Mouse (Mus musculus): Measurements from ENCODE around the gene Egln2. TPM values are rescaled to one million over a fixed set of nuclear protein-coding genes. Genes with fewer than 3 reads are reported as not detected.

Gene Egln2
- polyA plus RNA-seq, 1 experiment from 2014 or later, result 32.9 TPM

- no peak for DNase-seq
- 57% methylated on average over 11 of the region's 11 CpGs for WGBS (ENCODE audit: insufficient replicate concordance)
- Histone ChIP-seq H3K9me3 (ENCODE audit: low read length) (no peaks in the 10 kb centered on the region), H3K9ac (replicated peaks) (peak overlapping the region; percentile 82), H3K4me3 (ENCODE audit: low read depth, low read length) (peak overlapping the region; percentile 68), H3K4me2 (ENCODE audit: low read depth, low read length) (peak overlapping the region; percentile 61), H3K4me1 (ENCODE audit: insufficient read depth) (peaks cover 43% of the 10 kb centered on the region), H3K27me3 (ENCODE audit: insufficient read depth, low read length) (no peaks in the 10 kb centered on the region), H3K36me3 (replicated peaks; ENCODE audit: insufficient read depth, low read length) (peaks cover 16% of the 10 kb centered on the region), H3K27ac (ENCODE audit: low read depth) (peak overlapping the region; percentile 97)
- TF ChIP-seq EP300 (IDR thresholded peaks at IDR 0.05; ENCODE audit: low read depth), result no peak
- no peak for TF ChIP-seq CTCF (IDR thresholded peaks at IDR 0.05; ENCODE audit: low read depth)
- no peak for ATAC-seq
Observed at GRCm38 (mm10) chr7:27167475-27168094, 983 bp upstream of the Egln2 start.

- DNase-seq, result peak; percentile 91
- Histone ChIP-seq H3K27ac (ENCODE audit: low read depth) (peak overlapping the region; percentile 97), H3K9ac (replicated peaks) (peak overlapping the region; percentile 82), H3K4me1 (ENCODE audit: insufficient read depth) (peaks cover 47% of the 10 kb centered on the region), H3K4me3 (ENCODE audit: low read depth, low read length) (peak overlapping the region; percentile 68), H3K36me3 (replicated peaks; ENCODE audit: insufficient read depth, low read length) (peaks cover 13% of the 10 kb centered on the region), H3K9me3 (ENCODE audit: low read length) (no peaks in the 10 kb centered on the region), H3K27me3 (ENCODE audit: insufficient read depth, low read length) (no peaks in the 10 kb centered on the region), H3K4me2 (ENCODE audit: low read depth, low read length) (peak overlapping the region; percentile 61)
- TF ChIP-seq CTCF (IDR thresholded peaks at IDR 0.05; ENCODE audit: low read depth) (no peak), EP300 (IDR thresholded peaks at IDR 0.05; ENCODE audit: low read depth) (no peak)
- WGBS (ENCODE audit: insufficient replicate concordance), result 0% methylated on average over 19 of the region's 43 CpGs
- peak; percentile 76 for ATAC-seq
Observed at GRCm38 (mm10) chr7:27166229-27166613, 381 bp downstream of the Egln2 start.

GRCm38 (mm10) chr7:27165696-27166095 is 906 bp downstream of the Egln2 start:
- Histone ChIP-seq H3K27ac (ENCODE audit: low read depth) (peak overlapping the region; percentile 97), H3K9ac (replicated peaks) (peak overlapping the region; percentile 82), H3K4me1 (ENCODE audit: insufficient read depth) (peaks cover 52% of the 10 kb centered on the region), H3K4me2 (ENCODE audit: low read depth, low read length) (peak overlapping the region; percentile 61), H3K9me3 (ENCODE audit: low read length) (no peaks in the 10 kb centered on the region), H3K4me3 (ENCODE audit: low read depth, low read length) (peak overlapping the region; percentile 68), H3K36me3 (replicated peaks; ENCODE audit: insufficient read depth, low read length) (peaks cover 14% of the 10 kb centered on the region), H3K27me3 (ENCODE audit: insufficient read depth, low read length) (no peaks in the 10 kb centered on the region)
- no peak for DNase-seq
- no peak for TF ChIP-seq EP300 (IDR thresholded peaks at IDR 0.05; ENCODE audit: low read depth)
- no peak for TF ChIP-seq CTCF (IDR thresholded peaks at IDR 0.05; ENCODE audit: low read depth)
- no peak for ATAC-seq
- WGBS (ENCODE audit: insufficient replicate concordance), result 4% methylated on average over 8 of the region's 8 CpGs

GRCm38 (mm10) chr7:27165007-27165655 is 1.5 kb downstream of the Egln2 start:
- peak overlapping the region; percentile 82 for H3K9ac ChIP-seq (replicated peaks)
- peaks cover 18% of the 10 kb centered on the region for H3K36me3 ChIP-seq (replicated peaks; ENCODE audit: insufficient read depth, low read length)
- H3K4me3 ChIP-seq (ENCODE audit: low read depth, low read length), result peak overlapping the region; percentile 68
- TF ChIP-seq CTCF (IDR thresholded peaks at IDR 0.05; ENCODE audit: low read depth) (no peak), EP300 (IDR thresholded peaks at IDR 0.05; ENCODE audit: low read depth) (no peak)
- peak overlapping the region; percentile 97 for H3K27ac ChIP-seq (ENCODE audit: low read depth)
- no peaks in the 10 kb centered on the region for H3K9me3 ChIP-seq (ENCODE audit: low read length)
- 78% methylated on average over 22 of the region's 23 CpGs for WGBS (ENCODE audit: insufficient replicate concordance)
- no peak for ATAC-seq
- H3K4me1 ChIP-seq (ENCODE audit: insufficient read depth), result peaks cover 56% of the 10 kb centered on the region
- H3K27me3 ChIP-seq (ENCODE audit: insufficient read depth, low read length), result no peaks in the 10 kb centered on the region
- peak overlapping the region; percentile 61 for H3K4me2 ChIP-seq (ENCODE audit: low read depth, low read length)
- peak; percentile 50 for DNase-seq

GRCm38 (mm10) chr7:27164112-27164947 is 2.3 kb downstream of the Egln2 start:
- 0 out of 2 replicates have a peak overlapping the region, but pooled peaks have one; percentile 97 for H3K27ac ChIP-seq (ENCODE audit: low read depth)

DNA sequence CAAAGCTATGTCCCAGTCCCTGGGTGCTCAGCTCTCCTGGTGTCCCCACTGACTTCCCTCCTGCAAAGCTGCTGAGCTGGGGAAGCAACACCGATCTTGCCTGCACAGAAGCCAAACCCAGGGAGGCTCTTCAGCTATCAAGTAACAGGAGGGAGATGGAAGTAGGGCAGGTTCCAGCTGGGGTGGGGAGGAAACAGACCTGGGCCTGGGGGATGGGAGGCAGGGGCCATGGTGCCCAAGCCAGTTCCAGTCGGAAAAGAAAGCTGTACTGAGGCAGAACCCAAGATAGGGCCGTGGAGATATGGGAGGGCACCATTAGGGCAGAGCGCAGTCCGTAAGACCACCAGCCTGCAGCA is 3.2 kb downstream of the Egln2 start:
- peak overlapping the region; percentile 61 for H3K4me2 ChIP-seq (ENCODE audit: low read depth, low read length)
- no peak for DNase-seq

More at GRCm38 (mm10) chr7:27164112-27164947, 2.3 kb downstream of the Egln2 start:
- Histone ChIP-seq H3K36me3 (replicated peaks; ENCODE audit: insufficient read depth, low read length) (peaks cover 26% of the 10 kb centered on the region), H3K27me3 (ENCODE audit: insufficient read depth, low read length) (no peaks in the 10 kb centered on the region), H3K9me3 (ENCODE audit: low read length) (no peaks in the 10 kb centered on the region), H3K4me1 (ENCODE audit: insufficient read depth) (peaks cover 58% of the 10 kb centered on the region), H3K9ac (replicated peaks) (peak overlapping the region; percentile 82), H3K4me2 (ENCODE audit: low read depth, low read length) (peak overlapping the region; percentile 61), H3K4me3 (ENCODE audit: low read depth, low read length) (peak overlapping the region; percentile 68)
- DNase-seq (no peak), ATAC-seq (no peak)
- WGBS (ENCODE audit: insufficient replicate concordance), result 84% methylated on average over 33 of the region's 33 CpGs
- TF ChIP-seq EP300 (IDR thresholded peaks at IDR 0.05; ENCODE audit: low read depth) (no peak), CTCF (IDR thresholded peaks at IDR 0.05; ENCODE audit: low read depth) (no peak)

More for the DNA sequence above, 3.2 kb downstream of the Egln2 start:
- Histone ChIP-seq H3K9ac (replicated peaks) (peak overlapping the region; percentile 82), H3K27me3 (ENCODE audit: insufficient read depth, low read length) (no peaks in the 10 kb centered on the region), H3K4me3 (ENCODE audit: low read depth, low read length) (0 out of 2 replicates have a peak overlapping the region, but pooled peaks have one; percentile 15), H3K36me3 (replicated peaks; ENCODE audit: insufficient read depth, low read length) (peaks cover 35% of the 10 kb centered on the region), H3K9me3 (ENCODE audit: low read length) (no peaks in the 10 kb centered on the region), H3K4me1 (ENCODE audit: insufficient read depth) (peaks cover 53% of the 10 kb centered on the region), H3K27ac (ENCODE audit: low read depth) (no peak overlapping the region)
- no peak for ATAC-seq
- WGBS (ENCODE audit: insufficient replicate concordance), result 79% methylated on average over 5 of the region's 5 CpGs
- no peak for TF ChIP-seq EP300 (IDR thresholded peaks at IDR 0.05; ENCODE audit: low read depth)
